In the genomic region with DNA sequence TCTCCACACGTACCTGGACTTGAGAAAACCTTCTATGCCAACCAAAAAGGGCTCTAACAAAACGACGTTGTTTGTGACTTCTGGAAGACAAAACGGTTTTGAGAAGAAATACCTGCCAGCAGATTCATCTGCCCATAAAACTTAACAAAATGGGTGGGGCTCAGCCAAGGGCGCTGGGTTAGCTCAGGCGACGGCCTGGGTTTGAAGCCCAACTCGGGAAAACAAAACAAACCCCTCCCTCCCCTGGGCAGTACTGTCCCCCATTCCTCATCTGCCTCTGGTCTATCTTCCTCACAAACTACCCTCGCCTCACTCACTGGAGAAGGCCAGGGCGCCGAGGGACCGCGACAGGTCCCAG, we compare ENCODE assay signal across 7 mouse cellular contexts. TPM values are rescaled to one million over a fixed set of nuclear protein-coding genes. Genes with fewer than 3 reads are reported as not detected.
A peak's percentile ranks its signal among the peaks of the same experiment; 100 is the strongest.
DNase-seq lines count a peak whose midpoint lies in the region; ATAC-seq and TF ChIP-seq lines count a peak whose summit lies in the region.

No protein-coding gene starts in this region.

- under 1% methylated on average over 13 of the region's 13 CpGs for WGBS in limb, embryonic 12.5 days
- WGBS in stomach, embryonic 14.5 days = 0% methylated on average over 13 of the region's 13 CpGs

- H3K4me2 ChIP-seq in limb, embryonic 12.5 days = peak overlapping the region; percentile 79
- peak overlapping the region; percentile 75 for H3K4me2 ChIP-seq in stomach, embryonic 14.5 days (replicated peaks; ENCODE audit: low read depth, low read length)

- H3K27ac ChIP-seq in embryonic fibroblast, embryonic 13.5 days (ENCODE audit: insufficient read depth, low read length) = no peak overlapping the region
- peak overlapping the region; percentile 64 for H3K27ac ChIP-seq in limb, embryonic 12.5 days
- H3K27ac ChIP-seq in stomach, embryonic 14.5 days (ENCODE audit: low read length) = peak overlapping the region; percentile 74

- no peak; the same call in 1 of the 2 replicates for ATAC-seq in megakaryocyte, adult 5-6 weeks (ENCODE audit: poor library complexity, severe bottlenecking)
- no peak; the same call in 1 of the 2 replicates for ATAC-seq in limb, embryonic 12.5 days (ENCODE audit: insufficient number of reproducible peaks, insufficient read depth, low FRiP score, low TSS enrichment, low read depth)
- no peak for ATAC-seq in stomach, embryonic 14.5 days (ENCODE audit: insufficient number of reproducible peaks, insufficient read depth, low FRiP score, low read depth)

- H3K36me3 ChIP-seq in megakaryocyte, embryonic 14.5 days (replicated peaks; ENCODE audit: low read length) = peaks cover 7% of the 10 kb centered on the region
- H3K36me3 ChIP-seq in limb, embryonic 12.5 days = 0 out of 2 replicates have a peak, but pooled peaks cover 3% of the 10 kb centered on the region
- no peaks in the 10 kb centered on the region for H3K36me3 ChIP-seq in stomach, embryonic 14.5 days (ENCODE audit: control insufficient read depth, insufficient read depth, low read length)

- H3K4me1 ChIP-seq in megakaryocyte, embryonic 14.5 days = peaks cover 37% of the 10 kb centered on the region
- no peaks in the 10 kb centered on the region for H3K4me1 ChIP-seq in embryonic fibroblast, embryonic 13.5 days (ENCODE audit: control insufficient read depth, insufficient read depth, low read length)
- H3K4me1 ChIP-seq in limb, embryonic 12.5 days (replicated peaks) = peaks cover 25% of the 10 kb centered on the region
- H3K4me1 ChIP-seq in stomach, embryonic 14.5 days (ENCODE audit: control insufficient read depth, insufficient read depth, low read length) = peaks cover 20% of the 10 kb centered on the region; the same call in 1 of the 2 replicates

- no peak for DNase-seq in thymus, postnatal 0 days (ENCODE audit: low spot score)
- DNase-seq in adrenal gland, adult 2 months = no peak

- H3K9ac ChIP-seq in limb, embryonic 12.5 days (replicated peaks) = peak overlapping the region; percentile 75
- H3K9ac ChIP-seq in stomach, embryonic 14.5 days (replicated peaks; ENCODE audit: low read depth, low read length) = peak overlapping the region; percentile 67

- no peak for TF ChIP-seq POLR2A in embryonic fibroblast, embryonic 13.5 days (IDR thresholded peaks at IDR 0.05; ENCODE audit: low read depth, low read length)

- no peak for TF ChIP-seq CTCF in embryonic fibroblast, embryonic 13.5 days (IDR thresholded peaks at IDR 0.05; ENCODE audit: borderline replicate concordance, insufficient read depth, low read length)

- H3K27me3 ChIP-seq in megakaryocyte, embryonic 14.5 days (replicated peaks) = no peaks in the 10 kb centered on the region
- no peaks in the 10 kb centered on the region for H3K27me3 ChIP-seq in limb, embryonic 12.5 days
- H3K27me3 ChIP-seq in stomach, embryonic 14.5 days (ENCODE audit: control insufficient read depth, insufficient read depth, low read length) = no peaks in the 10 kb centered on the region

- no peaks in the 10 kb centered on the region for H3K9me3 ChIP-seq in megakaryocyte, embryonic 14.5 days
- no peaks in the 10 kb centered on the region for H3K9me3 ChIP-seq in limb, embryonic 12.5 days
- H3K9me3 ChIP-seq in stomach, embryonic 14.5 days (ENCODE audit: control insufficient read depth, low read depth, low read length) = no peaks in the 10 kb centered on the region

- peak overlapping the region; percentile 97 for H3K4me3 ChIP-seq in megakaryocyte, embryonic 14.5 days (replicated peaks)
- H3K4me3 ChIP-seq in embryonic fibroblast, embryonic 13.5 days (ENCODE audit: insufficient read depth, low read length) = peak overlapping the region; percentile 79
- peak overlapping the region; percentile 76 for H3K4me3 ChIP-seq in limb, embryonic 12.5 days (replicated peaks)
- peak overlapping the region; percentile 82 for H3K4me3 ChIP-seq in stomach, embryonic 14.5 days (ENCODE audit: low read depth, low read length)

RNA-seq across cellular contexts. Expression of gene Nusap1, which starts 0.3 kb away (rescaled TPM):
- 1.3 TPM in 1 of 2 replicates, not detected in the other for polyA plus RNA-seq in megakaryocyte, embryonic 14.5 days (2012; ENCODE audit: insufficient read depth, low replicate concordance)
- total RNA-seq in megakaryocyte, adult 5-6 weeks (2015) = 144 and 159 TPM in 2 replicates
- 156 and 168 TPM in 2 replicates for total RNA-seq in megakaryocyte, adult 5-6 weeks (2017)
- 33.0 and 59.3 TPM in 2 replicates for polyA plus RNA-seq in embryonic fibroblast, embryonic 13.5 days (2011; ENCODE audit: insufficient read length, low read depth, missing spikeins)
- polyA plus RNA-seq in limb, embryonic 12.5 days (2016; fragmentation: Nextera tagmentation; extraction: Ambion mirVana) = 88.2 and 90.2 TPM in 2 replicates
- polyA plus RNA-seq in stomach, embryonic 14.5 days (2014; fragmentation: Nextera tagmentation; extraction: Ambion mirVana) = 73.0 and 73.2 TPM in 2 replicates
- 121 and 134 TPM in 2 replicates for polyA plus RNA-seq in thymus, postnatal 0 days (2015; fragmentation: Nextera tagmentation; extraction: Ambion mirVana)
- 1 to 10 TPM; 1.2 to 2.4 TPM for total RNA-seq in adrenal gland, adult 2 months (2021)
- polyA plus RNA-seq in adrenal gland, adult 2 months (2012; rRNA removed) = 0.02 and 0.09 TPM in 2 replicates

RNA-seq across cellular contexts. Expression of gene Oip5, which starts 0.4 kb away (rescaled TPM):
- polyA plus RNA-seq in megakaryocyte, embryonic 14.5 days (2012; ENCODE audit: insufficient read depth, low replicate concordance) = 4.8 TPM in 1 of 2 replicates, not detected in the other
- 17.7 and 20.5 TPM in 2 replicates for total RNA-seq in megakaryocyte, adult 5-6 weeks (2015)
- 15.3 and 17.2 TPM in 2 replicates for total RNA-seq in megakaryocyte, adult 5-6 weeks (2017)
- polyA plus RNA-seq in embryonic fibroblast, embryonic 13.5 days (2011; ENCODE audit: insufficient read length, low read depth, missing spikeins) = 9.0 and 11.1 TPM in 2 replicates
- 32.2 and 37.5 TPM in 2 replicates for polyA plus RNA-seq in limb, embryonic 12.5 days (2016; fragmentation: Nextera tagmentation; extraction: Ambion mirVana)
- 26.7 and 27.1 TPM in 2 replicates for polyA plus RNA-seq in stomach, embryonic 14.5 days (2014; fragmentation: Nextera tagmentation; extraction: Ambion mirVana)
- 28.9 and 33.1 TPM in 2 replicates for polyA plus RNA-seq in thymus, postnatal 0 days (2015; fragmentation: Nextera tagmentation; extraction: Ambion mirVana)
- total RNA-seq in adrenal gland, adult 2 months (2021) = 1 to 10 TPM in 1 of 2 experiments, under 1 TPM in 1; 0.81 to 1.6 TPM
- polyA plus RNA-seq in adrenal gland, adult 2 months (2012; rRNA removed) = 2.7 and 2.9 TPM in 2 replicates

RNA-seq across cellular contexts. Expression of gene Ndufaf1, which starts 44.8 kb away (rescaled TPM):
- polyA plus RNA-seq in megakaryocyte, embryonic 14.5 days (2012; ENCODE audit: insufficient read depth, low replicate concordance) = 1.1 and 1.6 TPM in 2 replicates
- 15.8 and 16.4 TPM in 2 replicates for total RNA-seq in megakaryocyte, adult 5-6 weeks (2015)
- 8.8 and 13.0 TPM in 2 replicates for total RNA-seq in megakaryocyte, adult 5-6 weeks (2017)
- 29.9 and 31.3 TPM in 2 replicates for polyA plus RNA-seq in embryonic fibroblast, embryonic 13.5 days (2011; ENCODE audit: insufficient read length, low read depth, missing spikeins)
- 49.0 and 50.9 TPM in 2 replicates for polyA plus RNA-seq in limb, embryonic 12.5 days (2016; fragmentation: Nextera tagmentation; extraction: Ambion mirVana)
- polyA plus RNA-seq in stomach, embryonic 14.5 days (2014; fragmentation: Nextera tagmentation; extraction: Ambion mirVana) = 39.5 and 42.4 TPM in 2 replicates
- 46.7 and 49.1 TPM in 2 replicates for polyA plus RNA-seq in thymus, postnatal 0 days (2015; fragmentation: Nextera tagmentation; extraction: Ambion mirVana)
- total RNA-seq in adrenal gland, adult 2 months (2021) = 10 to 100 TPM; 38.8 to 45.9 TPM
- polyA plus RNA-seq in adrenal gland, adult 2 months (2012; rRNA removed) = 1.2 and 1.6 TPM in 2 replicates

RNA-seq across cellular contexts. Expression of gene Rtf1, which starts 57.0 kb away (rescaled TPM):
- 19.2 and 81.2 TPM in 2 replicates for polyA plus RNA-seq in megakaryocyte, embryonic 14.5 days (2012; ENCODE audit: insufficient read depth, low replicate concordance)
- 29.7 and 32.6 TPM in 2 replicates for total RNA-seq in megakaryocyte, adult 5-6 weeks (2015)
- 26.7 and 27.0 TPM in 2 replicates for total RNA-seq in megakaryocyte, adult 5-6 weeks (2017)
- 27.9 and 31.2 TPM in 2 replicates for polyA plus RNA-seq in embryonic fibroblast, embryonic 13.5 days (2011; ENCODE audit: insufficient read length, low read depth, missing spikeins)
- polyA plus RNA-seq in limb, embryonic 12.5 days (2016; fragmentation: Nextera tagmentation; extraction: Ambion mirVana) = 79.0 and 89.2 TPM in 2 replicates
- 39.0 and 39.8 TPM in 2 replicates for polyA plus RNA-seq in stomach, embryonic 14.5 days (2014; fragmentation: Nextera tagmentation; extraction: Ambion mirVana)
- 63.8 and 73.9 TPM in 2 replicates for polyA plus RNA-seq in thymus, postnatal 0 days (2015; fragmentation: Nextera tagmentation; extraction: Ambion mirVana)
- 10 to 100 TPM; 21.8 to 33.4 TPM for total RNA-seq in adrenal gland, adult 2 months (2021)
- 7.4 and 9.4 TPM in 2 replicates for polyA plus RNA-seq in adrenal gland, adult 2 months (2012; rRNA removed)

Comparison
In these comparisons a context has a peak if more than half of its experiments do, and no peak if none do; other contexts are left out.
1. RNA of gene Nusap1, which starts 0.3 kb away (polyA plus RNA-seq): 121 to 134 TPM in thymus, postnatal 0 days, 88.2 to 90.2 TPM in limb, embryonic 12.5 days, 73.0 to 73.2 TPM in stomach, embryonic 14.5 days and 33.0 to 59.3 TPM in embryonic fibroblast, embryonic 13.5 days; 1.3 TPM in megakaryocyte, embryonic 14.5 days and 0.02 to 0.09 TPM in adrenal gland, adult 2 months; every median in the first group is over 10 times any median in the second.
2. RNA of gene Ndufaf1, which starts 44.8 kb away (polyA plus RNA-seq): 49.0 to 50.9 TPM in limb, embryonic 12.5 days, 46.7 to 49.1 TPM in thymus, postnatal 0 days, 39.5 to 42.4 TPM in stomach, embryonic 14.5 days and 29.9 to 31.3 TPM in embryonic fibroblast, embryonic 13.5 days; 1.2 to 1.6 TPM in adrenal gland, adult 2 months and 1.1 to 1.6 TPM in megakaryocyte, embryonic 14.5 days; every median in the first group is over 10 times any median in the second.
3. Peak in every context shown above with its lines, with median percentiles within 50 percentile points of each other: H3K4me3 ChIP-seq.